Mouse (Mus musculus) testis, postnatal 10 days (tissue): ENCODE measurements around the gene Psen1.

Source experiments
- DNase-seq: peaks from one replicate; pipeline ENCODE4 v3.0.0; 2021; ENCODE audit warnings: low spot score

The Psen1 gene

DNA sequence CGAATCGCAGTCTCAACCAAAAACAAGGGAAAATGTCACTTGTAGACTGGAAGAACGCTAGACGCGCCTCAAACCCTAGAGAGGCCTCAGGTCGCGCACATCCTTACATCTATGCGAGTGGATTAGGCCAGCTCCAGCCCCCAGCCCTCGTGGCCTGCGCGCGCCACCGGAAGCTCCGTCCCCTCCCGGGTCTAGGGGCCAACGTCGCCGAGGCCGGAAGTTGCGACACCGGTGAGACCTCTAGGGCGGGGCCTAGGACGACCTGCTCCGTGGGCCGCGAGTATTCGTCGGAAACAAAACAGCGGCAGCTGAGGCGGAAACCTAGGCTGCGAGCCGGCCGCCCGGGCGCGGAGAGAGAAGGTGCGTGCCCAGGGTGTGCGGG lies at the start of gene Psen1:
Gene Psen1, plus strand, starts transcription at position 219 of the 382 bp plus-strand sequence.
- DNase-seq = peak; percentile 93

DNA sequence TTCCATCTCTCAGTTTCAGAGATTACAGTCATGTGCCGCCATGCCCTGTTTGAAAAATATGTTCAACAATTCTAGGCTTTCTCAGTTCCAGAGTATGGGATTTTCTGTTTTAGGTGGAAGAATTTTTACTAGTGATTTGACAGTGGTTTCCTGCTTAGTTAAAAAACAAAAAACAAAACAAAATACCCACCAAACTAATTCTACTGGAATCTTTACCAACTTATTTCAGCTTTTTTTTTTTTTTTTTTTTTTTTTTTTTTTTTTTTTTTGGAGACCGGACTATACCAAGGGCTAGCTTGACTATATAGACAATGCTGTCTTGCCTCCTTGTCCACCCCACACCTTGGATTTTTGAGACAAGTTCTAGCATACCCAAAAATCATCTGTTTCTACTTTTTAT lies 46.7 kb upstream of the Psen1 start:
- DNase-seq = no peak

GRCm38 (mm10) chr12:83643116-83643515 lies 44.8 kb upstream of the Psen1 start:
- no peak for DNase-seq

DNA sequence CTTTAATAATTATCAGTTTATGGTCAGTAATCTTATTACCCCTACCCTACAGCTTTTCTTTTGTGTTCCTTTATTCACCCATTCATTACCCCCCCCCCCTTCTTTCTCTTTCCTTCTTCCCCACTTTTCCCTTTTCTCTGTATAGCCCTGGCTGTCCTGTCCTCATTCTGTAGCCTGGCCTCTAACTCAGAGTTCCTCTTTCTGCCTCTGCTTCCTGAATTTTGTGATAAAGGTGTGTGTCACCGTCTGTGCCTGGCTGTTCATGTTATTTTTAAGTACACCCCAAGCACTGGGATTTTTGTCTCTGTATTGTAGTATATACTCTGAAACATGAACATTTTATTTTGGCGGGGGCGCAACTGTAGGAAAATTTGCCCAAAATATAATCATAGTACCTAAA lies 37.6 kb upstream of the Psen1 start:
- no peak for DNase-seq

DNA sequence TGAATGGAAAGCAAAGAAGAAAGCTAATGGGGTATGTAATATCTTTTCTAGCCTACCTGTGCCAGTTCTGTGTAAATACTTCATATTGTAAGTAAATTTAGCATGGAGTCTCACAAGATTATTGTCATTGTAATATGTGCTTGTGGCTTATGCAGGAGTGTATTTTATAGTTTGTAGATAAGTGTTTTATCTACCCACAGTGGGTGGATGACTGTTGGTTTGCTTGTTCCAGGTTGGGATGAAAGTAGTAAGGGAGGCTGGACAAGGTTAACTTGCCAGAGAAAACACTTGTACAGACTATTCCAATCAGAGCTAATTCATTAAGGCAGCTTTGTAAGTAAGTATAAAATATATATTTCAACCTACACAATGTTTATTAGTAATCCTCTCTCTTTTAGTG lies 36.5 kb upstream of the Psen1 start:
- no peak for DNase-seq

- no peak for DNase-seq
Measured at GRCm38 (mm10) chr12:83685466-83685865, 2.5 kb upstream of the Psen1 start.

GRCm38 (mm10) chr12:83686575-83687350 lies 1.2 kb upstream of the Psen1 start:
- DNase-seq = no peak

DNA sequence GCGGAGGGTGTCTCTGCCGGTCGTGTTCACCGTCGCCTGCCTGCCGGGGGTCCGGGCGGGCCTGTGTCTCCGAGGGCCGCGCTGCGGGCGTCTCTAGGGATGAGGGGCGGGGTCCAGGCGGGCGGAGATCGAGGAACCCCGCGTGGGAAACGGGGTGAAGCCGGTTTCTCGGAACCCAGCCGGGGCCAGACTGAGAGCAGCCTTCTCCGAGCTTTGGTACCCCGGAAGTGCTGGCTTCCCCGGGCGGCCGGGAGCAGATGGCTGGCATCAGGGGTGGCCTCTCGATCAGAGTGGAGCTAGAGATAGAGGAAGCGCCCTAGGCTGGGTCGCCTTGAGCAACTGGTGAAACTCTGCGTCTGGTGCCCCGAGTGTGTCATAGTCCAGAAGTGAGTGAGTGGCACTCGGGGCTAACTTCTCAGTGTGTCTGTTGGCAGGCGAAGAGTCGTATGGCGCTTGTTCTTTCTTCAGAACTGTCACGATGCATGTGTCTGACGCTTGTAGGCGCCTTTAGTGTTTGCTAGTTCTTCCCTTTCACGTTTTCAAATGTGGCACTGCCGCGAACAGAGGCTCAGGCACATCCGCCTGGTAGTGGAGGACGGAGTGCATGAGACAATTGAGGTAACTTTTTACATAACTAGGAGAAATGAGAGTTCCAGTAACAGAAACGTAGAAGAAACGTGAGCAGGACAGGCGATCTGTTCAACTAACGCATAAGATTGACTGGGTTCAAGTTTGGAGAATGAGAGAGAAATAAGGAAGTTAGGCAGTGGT lies 549 bp downstream of the Psen1 start:
- no peak for DNase-seq

- no peak for DNase-seq
Measured at GRCm38 (mm10) chr12:83689087-83689432, 1.1 kb downstream of the Psen1 start.

DNA sequence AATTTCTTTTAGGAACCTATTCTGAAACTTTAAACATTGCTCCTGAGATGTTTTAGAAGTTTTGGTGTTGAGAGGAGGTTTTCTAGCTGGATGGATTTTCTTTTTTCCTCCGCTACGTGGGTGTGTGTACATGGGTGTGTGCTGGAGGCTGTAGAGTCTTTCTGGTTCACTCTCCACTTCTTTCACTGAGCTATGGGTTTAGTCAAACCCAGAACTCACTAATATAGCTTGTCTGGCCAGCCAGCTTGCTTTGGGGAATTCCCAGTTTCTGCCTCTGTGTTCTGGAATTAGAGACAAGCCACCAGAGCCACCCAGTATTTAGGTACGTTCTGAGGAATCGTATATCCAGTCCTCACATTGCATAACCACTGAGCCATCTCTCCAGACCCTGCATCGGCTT lies 6.1 kb downstream of the Psen1 start:
- DNase-seq = no peak

GRCm38 (mm10) chr12:83694669-83695068 lies 6.7 kb downstream of the Psen1 start:
- no peak for DNase-seq

DNA sequence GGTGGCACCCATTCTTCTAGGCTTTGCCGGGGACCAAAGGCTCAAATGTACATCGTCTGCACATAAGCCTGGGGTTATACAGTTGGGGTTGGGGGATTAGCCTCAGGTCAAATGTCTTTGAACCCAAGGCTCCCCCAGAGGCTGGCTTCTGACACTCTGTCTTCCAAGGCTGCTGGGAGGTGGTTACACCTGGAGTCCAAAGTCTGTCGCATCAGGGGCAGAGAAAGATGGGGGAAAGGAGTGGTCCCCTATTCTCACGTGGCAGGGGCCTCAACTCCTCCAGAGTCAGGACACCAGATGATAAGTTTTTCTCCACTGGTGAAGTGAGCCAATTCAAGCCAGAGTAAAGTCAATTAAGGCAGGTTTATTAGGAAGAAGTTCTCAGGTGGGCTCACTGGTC lies 10.7 kb downstream of the Psen1 start:
- DNase-seq = no peak

- no peak for DNase-seq
Measured at GRCm38 (mm10) chr12:83701608-83702007, 13.7 kb downstream of the Psen1 start.

GRCm38 (mm10) chr12:83702796-83703195 lies 14.8 kb downstream of the Psen1 start:
- no peak for DNase-seq

DNA sequence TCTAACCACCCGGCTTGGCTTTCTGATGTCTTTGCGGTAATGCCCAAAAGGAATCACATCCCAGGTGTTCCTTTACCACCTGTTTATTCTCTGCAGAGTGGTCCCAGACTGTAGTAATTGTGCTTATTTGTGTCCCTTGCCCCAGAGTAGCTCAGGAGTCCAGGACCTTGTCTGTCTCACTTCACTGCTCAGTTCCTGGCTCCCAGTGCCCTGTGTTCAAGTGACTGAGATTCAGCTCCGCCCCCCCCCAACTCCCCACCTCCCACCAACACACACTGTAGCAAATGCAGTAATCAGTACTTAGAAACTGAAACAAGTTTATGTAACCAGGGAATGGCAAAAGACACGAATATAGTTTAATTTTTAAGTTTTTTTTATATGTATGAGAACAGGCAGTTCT lies 19.0 kb downstream of the Psen1 start:
- DNase-seq = no peak

- DNase-seq = no peak
Measured at GRCm38 (mm10) chr12:83708160-83709092, 20.5 kb downstream of the Psen1 start.

GRCm38 (mm10) chr12:83709934-83710333 lies 22.0 kb downstream of the Psen1 start:
- no peak for DNase-seq

GRCm38 (mm10) chr12:83713749-83714148 lies 25.8 kb downstream of the Psen1 start:
- DNase-seq = no peak

DNA sequence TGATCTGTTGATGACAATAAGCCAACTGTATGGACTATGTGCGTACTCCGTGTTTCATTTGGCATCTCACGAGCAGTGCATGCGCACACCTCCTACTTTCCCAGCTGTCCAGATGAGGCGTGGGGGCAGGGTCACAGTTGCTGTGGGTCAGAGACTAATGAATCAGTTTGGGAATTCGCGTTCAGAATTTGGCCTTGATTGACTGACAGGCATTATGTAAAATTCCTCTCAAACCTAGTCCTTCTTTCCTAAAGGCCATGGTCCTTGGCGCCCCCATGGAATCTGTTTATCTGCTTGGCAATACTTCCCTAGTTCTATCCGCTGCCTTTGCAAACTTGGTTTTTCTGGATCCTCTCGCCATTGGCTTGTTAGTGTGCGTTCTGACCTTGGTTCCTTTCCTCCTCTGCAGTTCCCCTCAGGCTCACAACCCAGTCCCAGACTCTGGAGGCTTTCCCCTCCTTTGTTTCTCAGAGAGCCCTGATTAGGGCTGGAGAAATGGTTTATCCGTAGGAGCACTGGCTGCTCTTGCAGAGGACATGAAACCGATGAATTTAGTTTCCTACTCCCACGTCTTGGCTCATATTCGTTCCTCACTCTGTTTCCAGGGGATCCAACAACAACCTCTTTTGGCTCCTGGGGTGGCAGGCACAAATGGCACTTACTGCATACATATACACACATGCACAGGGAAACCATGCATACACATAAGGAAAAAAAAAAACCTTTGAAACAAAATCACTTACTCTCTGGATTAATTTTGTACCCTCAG lies 28.6 kb downstream of the Psen1 start:
- DNase-seq = peak; percentile 69

DNA sequence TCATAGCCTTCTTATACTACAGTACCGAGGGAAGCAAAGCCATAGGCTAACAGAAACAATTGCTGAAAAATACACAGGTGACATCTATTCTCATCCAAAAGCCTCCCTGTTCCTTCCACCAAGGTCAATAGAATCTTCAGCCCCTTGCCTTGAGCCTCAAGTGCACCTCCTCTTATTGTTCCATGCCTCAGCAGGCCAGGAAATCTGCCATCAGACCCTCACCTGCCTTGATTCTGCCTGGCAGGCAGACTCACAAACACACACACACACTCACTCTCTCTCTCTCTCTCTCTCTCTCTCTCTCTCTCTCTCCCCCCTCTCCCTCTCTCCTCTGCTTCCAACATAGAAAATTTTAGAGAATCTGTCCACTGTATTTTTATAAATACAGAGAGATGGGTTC lies 31.5 kb downstream of the Psen1 start:
- DNase-seq = no peak

GRCm38 (mm10) chr12:83721281-83721680 lies 33.3 kb downstream of the Psen1 start:
- DNase-seq = no peak

DNA sequence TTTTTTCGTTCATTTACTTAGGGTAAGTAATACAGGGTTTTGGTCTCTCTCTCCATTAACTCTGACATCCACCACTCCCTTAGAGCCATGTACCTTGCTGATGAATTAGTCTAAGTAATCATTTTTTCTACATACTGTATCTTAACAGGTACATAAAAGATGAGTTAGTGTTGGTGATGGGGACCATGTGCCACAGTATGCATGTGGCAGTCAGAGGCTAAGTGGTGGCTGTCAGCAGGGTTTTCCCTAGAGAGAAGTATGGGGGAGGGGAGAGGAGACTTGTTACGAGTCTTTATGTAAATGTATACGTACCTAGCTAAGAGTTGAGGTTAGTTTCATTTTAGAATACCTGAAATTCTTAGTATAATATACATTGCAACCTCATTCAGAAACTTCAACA lies 35.1 kb downstream of the Psen1 start:
- no peak for DNase-seq
